Mouse (Mus musculus): ENCODE measurements around the gene Vash2. TPM values are rescaled to one million over a fixed set of nuclear protein-coding genes. Genes with fewer than 3 reads are reported as not detected.

Gene Vash2
- total RNA-seq, 4 experiments from 2014 or later: 2.0 to 3.0 (median 2.6) TPM

GRCm38 (mm10) chr1:190976887-190977573 lies 2.1 kb downstream of the Vash2 start:
- no peak for DNase-seq (ENCODE audit: low spot score in 2 of 2)

GRCm38 (mm10) chr1:190974833-190975232 lies 4.3 kb downstream of the Vash2 start:
- DNase-seq (ENCODE audit: low spot score in 2 of 2): no peak

DNA sequence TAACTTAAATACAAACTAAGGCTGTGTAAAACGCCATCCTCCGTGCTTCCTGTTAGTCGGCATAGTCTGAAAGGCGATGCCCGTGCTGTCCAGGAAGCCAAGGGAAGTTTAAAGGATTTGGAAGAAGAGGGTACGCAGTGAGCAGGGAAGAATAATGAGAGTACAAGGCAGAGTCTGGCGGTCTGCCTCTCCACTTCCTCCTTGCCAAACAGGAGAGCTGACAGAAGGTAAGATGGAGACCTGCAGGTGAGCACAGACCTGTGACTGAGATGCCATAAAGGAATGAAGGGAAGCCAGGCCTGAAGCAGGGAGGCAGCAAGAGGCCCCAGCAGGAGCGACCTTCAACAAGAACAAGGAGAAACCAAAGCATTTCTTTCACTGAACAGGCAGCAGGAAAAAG lies 4.9 kb downstream of the Vash2 start:
- DNase-seq (ENCODE audit: low spot score in 2 of 2): no peak

DNA sequence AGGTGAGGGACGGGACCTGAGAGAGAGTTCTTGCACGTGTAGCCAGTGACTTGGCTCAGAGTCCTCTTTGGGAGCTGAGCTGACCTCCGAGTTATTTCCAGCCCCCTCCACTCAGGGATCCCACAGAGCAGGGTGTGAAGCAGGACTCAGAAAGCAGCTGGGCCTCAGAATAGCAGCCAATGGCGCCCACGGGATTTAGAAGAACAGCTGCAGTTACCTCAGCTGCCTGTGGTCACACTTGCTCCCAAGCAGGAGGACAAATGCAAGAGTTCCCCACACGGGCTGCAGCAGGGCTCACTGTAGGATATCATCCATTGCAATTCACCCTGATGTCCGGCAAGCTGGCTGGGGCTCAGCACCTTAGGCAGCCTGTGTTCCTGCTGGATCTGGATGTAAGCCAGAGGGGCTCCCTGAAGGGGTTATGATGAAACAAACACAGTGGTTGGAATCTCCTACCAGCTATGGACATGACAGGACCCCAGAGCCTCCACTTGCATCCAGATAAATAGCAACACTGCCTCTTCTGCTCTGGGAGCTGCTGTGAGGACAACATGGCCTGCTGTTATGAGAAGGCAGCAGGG lies 6.4 kb downstream of the Vash2 start:
- peak in 1 of 2 experiments; percentile 33 for DNase-seq (ENCODE audit: low spot score in 2 of 2)

DNA sequence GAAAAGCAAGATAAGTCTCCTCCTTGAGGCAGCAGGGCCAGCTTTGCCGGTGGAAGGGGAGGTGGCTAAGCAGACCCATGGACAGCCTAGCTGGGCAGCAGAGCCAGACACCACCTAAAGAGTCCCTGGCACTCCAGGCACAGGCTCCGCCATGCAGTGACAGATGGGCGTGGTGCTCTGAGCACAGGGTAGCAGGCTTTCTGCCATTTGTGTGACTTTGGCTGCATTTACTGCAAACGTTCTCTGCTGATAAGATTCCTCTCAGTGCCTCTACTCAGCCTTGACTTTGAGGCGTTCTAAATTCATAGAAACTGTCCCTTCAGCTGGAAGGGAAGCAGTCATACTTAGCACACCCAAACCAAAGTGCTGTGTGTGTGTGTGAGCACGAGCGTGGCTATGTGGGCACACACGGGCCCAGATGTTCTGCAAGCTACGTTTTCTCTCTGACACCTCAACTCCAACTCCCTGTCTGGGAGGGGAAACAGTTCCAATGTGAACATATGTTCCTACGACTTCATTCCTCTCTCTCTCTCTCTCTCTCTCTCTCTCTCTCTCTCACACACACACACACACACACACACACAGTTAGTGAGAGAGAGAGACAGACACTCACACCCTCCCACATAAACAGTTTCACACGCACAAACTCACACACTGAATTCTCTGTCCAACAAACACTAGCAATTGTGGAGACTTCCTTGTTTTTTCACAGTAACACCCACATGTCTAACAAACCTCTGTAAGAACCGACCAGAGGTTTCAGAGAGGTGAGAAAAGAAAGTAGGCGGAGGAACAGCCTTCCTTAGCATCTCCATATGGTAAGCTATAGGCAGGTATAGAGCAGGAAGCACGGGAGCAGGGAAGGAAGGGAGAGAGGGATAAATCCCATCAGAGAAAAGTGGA lies 7.1 kb downstream of the Vash2 start:
- DNase-seq (ENCODE audit: low spot score in 2 of 2): peak in 1 of 2 experiments; percentile 35

DNA sequence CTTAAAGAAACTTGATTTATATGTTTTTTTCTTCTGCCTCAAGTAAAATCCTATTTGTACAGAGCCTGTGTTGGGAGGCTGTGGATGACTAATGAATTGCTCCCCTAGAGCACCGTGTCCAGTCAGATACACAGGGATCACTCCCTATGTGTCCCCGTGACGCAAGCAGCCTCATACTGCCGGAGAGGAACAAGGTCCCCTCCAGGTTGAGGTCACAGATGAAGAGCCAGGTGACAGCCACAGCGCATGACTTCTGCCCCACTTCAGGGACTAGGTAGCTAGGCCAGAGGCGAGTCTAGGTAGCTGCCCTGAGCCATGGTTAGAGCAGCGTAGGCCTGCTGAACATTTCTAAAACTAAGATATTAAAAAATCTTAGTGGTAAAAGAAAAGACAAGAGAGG lies 11.1 kb downstream of the Vash2 start:
- no peak for DNase-seq (ENCODE audit: low spot score in 2 of 2)

DNA sequence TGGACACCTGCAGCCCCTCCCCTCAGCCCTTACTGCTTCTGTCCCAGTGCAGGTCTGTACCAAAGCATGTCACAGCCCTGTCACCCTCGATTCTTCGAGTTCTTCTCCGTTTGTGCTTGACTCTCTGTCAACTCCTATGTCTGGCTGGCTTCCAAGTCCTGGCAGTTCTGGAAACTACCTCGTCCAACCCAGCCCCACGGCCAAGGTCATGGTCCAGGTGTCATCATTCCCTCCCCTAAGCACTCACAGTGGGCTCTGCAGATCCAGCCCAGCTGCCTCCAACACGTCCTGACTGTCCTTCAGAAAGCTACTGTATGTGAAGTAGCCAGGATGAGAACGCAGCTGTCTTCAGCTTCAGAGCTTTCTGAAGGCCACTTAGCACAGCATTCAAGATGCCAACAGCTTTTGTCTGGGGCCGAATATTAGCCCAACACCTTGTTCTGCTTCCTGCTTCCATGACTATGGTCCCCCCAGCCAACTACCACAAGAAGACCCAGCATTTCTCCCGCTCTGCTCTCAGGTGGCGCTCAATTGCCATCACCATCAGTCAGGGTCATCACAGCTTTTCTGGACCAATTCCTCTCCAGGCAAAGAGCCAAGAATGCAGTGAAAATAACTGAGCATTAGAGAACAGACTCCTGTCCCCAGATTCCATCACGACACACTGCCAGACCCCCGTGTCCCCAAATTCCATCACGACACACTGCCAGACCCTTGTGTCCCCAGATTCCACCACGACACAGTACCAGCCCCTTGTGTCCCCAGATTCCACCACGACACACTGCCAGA lies 13.9 kb downstream of the Vash2 start:
- no peak for DNase-seq (ENCODE audit: low spot score in 2 of 2)

GRCm38 (mm10) chr1:190962760-190963159 lies 16.3 kb downstream of the Vash2 start:
- DNase-seq (ENCODE audit: low spot score in 2 of 2): no peak

DNA sequence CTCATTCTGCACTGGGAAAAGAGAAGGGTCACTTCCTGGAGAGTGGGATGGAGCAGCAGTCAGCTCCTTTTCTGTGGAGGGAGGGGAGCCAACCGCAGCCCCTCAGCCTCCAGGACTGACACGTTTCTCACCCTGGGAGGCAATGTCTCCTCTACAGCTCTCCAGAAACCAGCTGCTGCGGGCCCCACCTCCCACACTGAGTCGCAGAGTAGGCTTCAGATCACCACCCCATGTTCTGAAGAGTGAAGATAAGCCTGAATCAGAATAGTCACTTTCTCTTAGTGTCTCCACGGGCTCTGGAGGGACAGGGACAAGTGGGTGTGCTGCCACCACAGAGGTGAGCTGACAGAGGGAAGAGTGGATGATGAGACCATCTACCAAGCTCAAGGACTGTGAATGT lies 20.3 kb downstream of the Vash2 start:
- DNase-seq (ENCODE audit: low spot score in 2 of 2): no peak

DNA sequence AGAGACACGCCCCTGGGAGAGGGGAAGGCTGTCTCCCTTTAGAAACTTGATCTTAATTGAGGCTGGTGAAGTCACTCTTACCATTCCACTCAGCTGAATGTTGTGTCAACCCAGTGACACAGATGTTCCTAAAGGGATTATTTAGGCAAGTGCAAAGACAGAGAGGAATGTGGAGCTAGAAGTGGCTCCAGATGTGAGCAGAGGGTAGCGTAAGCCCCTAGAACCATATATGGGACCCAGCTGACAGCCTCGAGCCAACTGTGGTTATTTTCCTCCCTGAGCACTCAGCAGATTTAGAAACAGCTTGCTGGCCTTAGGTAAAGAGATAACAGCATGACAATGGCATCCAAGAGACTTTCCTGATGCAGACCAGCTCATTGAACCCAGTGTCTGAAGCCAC lies 26.1 kb downstream of the Vash2 start:
- no peak for DNase-seq (ENCODE audit: low spot score in 2 of 2)

- DNase-seq (ENCODE audit: low spot score in 2 of 2): no peak
These were observed 28.1 kb downstream of the Vash2 start for GRCm38 (mm10) chr1:190951014-190951413.

DNA sequence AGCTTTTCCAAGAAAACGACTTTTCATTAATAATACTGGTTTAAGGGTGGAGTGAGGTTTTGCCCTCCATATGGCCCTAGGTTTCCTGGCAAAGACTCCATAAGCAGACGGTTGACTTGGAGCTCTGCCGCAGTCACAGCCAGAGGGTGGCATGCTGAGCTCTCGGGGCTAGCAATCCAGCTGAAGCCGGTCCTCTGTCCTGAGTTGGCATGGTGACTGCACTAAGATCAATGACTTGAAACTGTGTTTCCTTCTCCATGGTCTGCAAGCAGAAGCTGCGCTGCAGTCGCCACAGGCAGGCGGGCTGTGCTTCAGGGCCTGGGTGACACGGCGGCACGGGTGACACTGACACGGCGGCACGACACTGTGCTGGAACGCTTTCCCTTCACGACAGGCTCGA lies 30.2 kb downstream of the Vash2 start:
- DNase-seq (ENCODE audit: low spot score in 2 of 2): no peak

DNA sequence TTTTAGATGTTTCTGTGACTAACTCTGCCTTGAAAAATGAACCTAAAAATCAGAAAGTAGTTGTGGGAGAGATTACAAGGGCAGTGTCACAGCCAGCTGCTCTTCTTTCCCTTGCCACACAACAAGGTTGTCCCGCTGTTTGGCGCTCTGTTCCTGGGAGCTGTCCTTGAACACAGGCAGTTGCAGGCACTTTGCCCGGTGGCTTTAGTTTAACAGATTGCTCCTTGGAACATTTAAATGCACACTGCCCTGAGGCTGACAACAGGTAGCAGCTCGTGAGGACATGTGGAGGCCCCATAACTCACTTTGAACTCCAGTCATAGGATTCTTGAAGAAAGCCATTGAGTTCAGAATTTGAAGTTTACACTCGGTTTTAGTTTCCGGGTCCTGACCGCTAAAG lies 30.7 kb downstream of the Vash2 start:
- no peak for DNase-seq (ENCODE audit: low spot score in 2 of 2)

GRCm38 (mm10) chr1:190947986-190948385 lies 31.1 kb downstream of the Vash2 start:
- no peak for DNase-seq (ENCODE audit: low spot score in 2 of 2)

GRCm38 (mm10) chr1:190944109-190944760 lies 34.9 kb downstream of the Vash2 start:
- peak in 1 of 2 experiments; percentile 61 for DNase-seq (ENCODE audit: low spot score in 2 of 2)

- no peak for DNase-seq (ENCODE audit: low spot score in 2 of 2)
These were observed 39.3 kb downstream of the Vash2 start for GRCm38 (mm10) chr1:190939803-190940202.

GRCm38 (mm10) chr1:190930181-190930580 lies 48.9 kb downstream of the Vash2 start:
- DNase-seq (ENCODE audit: low spot score in 2 of 2): no peak

DNA sequence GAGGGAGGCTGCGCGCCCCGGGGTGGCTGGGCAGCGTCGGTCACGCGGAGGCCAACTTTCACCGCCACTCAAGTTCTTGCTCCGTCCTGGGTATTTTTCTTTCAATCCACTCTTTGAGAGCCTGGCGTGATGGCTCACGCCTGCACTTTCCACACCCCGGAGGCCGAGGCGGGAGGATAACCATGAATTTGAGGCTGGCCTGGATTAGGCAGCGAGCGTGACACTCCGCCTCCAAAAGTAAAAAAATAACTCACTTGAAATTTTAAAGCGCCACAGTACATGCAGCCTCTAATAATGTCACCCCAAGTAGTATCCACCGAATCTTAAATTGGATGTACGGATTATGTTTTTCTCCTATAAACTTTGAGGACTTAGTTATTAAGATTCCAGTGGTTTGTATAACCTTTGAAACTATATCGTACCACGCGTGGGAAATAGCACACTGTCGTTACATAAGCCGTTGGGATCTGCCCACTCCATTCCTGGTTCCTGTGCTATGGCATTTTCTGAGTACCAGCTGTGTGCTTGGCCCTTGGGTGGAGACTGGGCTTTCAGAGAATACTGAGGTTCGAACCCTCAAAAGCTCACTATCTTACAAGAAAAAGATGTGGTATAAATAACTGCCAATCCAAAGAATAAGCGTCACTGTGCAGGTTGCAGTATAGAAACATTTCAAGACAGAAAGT lies 49.9 kb downstream of the Vash2 start:
- DNase-seq (ENCODE audit: low spot score in 2 of 2): peak; percentile 38 to 52

GRCm38 (mm10) chr1:190928370-190929009 lies 50.6 kb downstream of the Vash2 start:
- DNase-seq (ENCODE audit: low spot score in 2 of 2): peak; percentile 96 to 98

All from left cerebral cortex, adult 8-10 months (tissue).